Mouse (Mus musculus) midbrain, embryonic 10.5 days (tissue): Measurements from ENCODE around the gene Zkscan7. TPM values are rescaled to one million over a fixed set of nuclear protein-coding genes. Genes with fewer than 3 reads are reported as not detected.

Experiments used
- DNase-seq: peaks from one replicate; pipeline ENCODE4 v3.0.0-alpha.2; 2017; ENCODE audit warnings: low spot score
- H3K27ac ChIP-seq: fragments of 300-500 bp; sonication (generic); replicated peaks from 2 replicates; pipeline ENCODE4 v1.5.1; 2016; ENCODE audit warnings: mild to moderate bottlenecking
- H3K27me3 ChIP-seq: fragments of 300-500 bp; sonication (generic); 2 replicates; pipeline ENCODE4 v1.6.1; 2016; ENCODE audit warnings: low read depth, mild to moderate bottlenecking; ENCODE audit not compliant: poor library complexity, severe bottlenecking
- H3K36me3 ChIP-seq: fragments of 300-500 bp; sonication (generic); 2 replicates; pipeline ENCODE4 v1.6.1; 2016; ENCODE audit warnings: mild to moderate bottlenecking, moderate library complexity
- H3K4me1 ChIP-seq: fragments of 300-500 bp; sonication (generic); 2 replicates; pipeline ENCODE4 v1.6.1; 2016
- H3K4me3 ChIP-seq: fragments of 300-500 bp; sonication (generic); 2 replicates; pipeline ENCODE4 v1.5.1; 2016; ENCODE audit warnings: mild to moderate bottlenecking, moderate library complexity
- H3K9me3 ChIP-seq: fragments of 300-500 bp; sonication (generic); replicated peaks from 2 replicates; pipeline ENCODE4 v1.6.1; 2016; ENCODE audit warnings: mild to moderate bottlenecking
- WGBS: fragments of 180-500 bp; shearing (Covaris S2); methylation state at CpG from one replicate; pipeline ENCODE4 v1.1.7; 2016; 5-methylcytosine and 5-hydroxymethylcytosine counted together
- polyA plus RNA-seq: library from polyadenylated mRNA; unstranded; fragments of >200 nt; fragmentation: Nextera tagmentation; extraction: Ambion mirVana; gene quantifications from 2 replicates; pipeline ENCODE4 v1.2.1, GENCODE M21; 2016

The Zkscan7 gene
- polyA plus RNA-seq, 1 experiment from 2014 or later: 3.6 TPM

DNA sequence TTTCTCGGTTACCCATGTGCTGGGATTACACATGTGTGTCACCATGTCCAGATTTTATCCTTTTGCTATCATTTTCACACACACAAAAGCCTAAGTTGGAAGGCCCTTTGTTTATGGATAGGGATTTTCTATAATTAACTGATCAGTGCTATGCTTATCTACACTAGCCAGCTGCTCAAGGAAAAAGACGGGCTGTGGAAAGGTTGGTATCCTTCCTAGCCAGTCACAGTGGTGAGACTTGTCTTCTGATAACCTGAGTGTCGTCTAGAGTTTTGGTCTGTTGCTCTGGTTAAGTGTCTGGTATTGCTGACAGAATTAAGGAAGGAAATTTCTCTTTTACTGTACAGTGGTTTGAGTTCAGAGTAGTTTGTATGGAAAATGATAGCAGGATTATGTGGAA, 43.4 kb downstream of the Zkscan7 start:
- H3K27ac ChIP-seq: no peak overlapping the region
- WGBS: 90% methylated on average over 3 of the region's 3 CpGs
- peaks cover 12% of the 10 kb centered on the region for H3K9me3 ChIP-seq
- H3K4me1 ChIP-seq: peaks cover 2% of the 10 kb centered on the region
- H3K4me3 ChIP-seq: no peak overlapping the region
- H3K36me3 ChIP-seq: peaks cover 94% of the 10 kb centered on the region
- no peak for DNase-seq
- H3K27me3 ChIP-seq: no peaks in the 10 kb centered on the region

Other genes starting within 250 kb of the Zkscan7 start
- not detected in 2 replicates for gene Topaz1, start 138.3 kb upstream of the Zkscan7 start, polyA plus RNA-seq
- gene Tcaim, start 80.1 kb upstream of the Zkscan7 start, polyA plus RNA-seq: 4.6 and 5.8 TPM in 2 replicates
- 0.32 TPM in 1 of 2 replicates, not detected in the other for gene Gm35549, start 41.6 kb upstream of the Zkscan7 start, polyA plus RNA-seq
- gene Zfp445, start 19.7 kb upstream of the Zkscan7 start, polyA plus RNA-seq: 69.5 and 88.0 TPM in 2 replicates
- gene Zfp105, start 37.4 kb downstream of the Zkscan7 start, polyA plus RNA-seq: 33.1 and 35.9 TPM in 2 replicates
- gene 1110059G10Rik, start 65.3 kb downstream of the Zkscan7 start, polyA plus RNA-seq: 22.8 and 23.4 TPM in 2 replicates
- gene Kif15, start 65.4 kb downstream of the Zkscan7 start, polyA plus RNA-seq: 88.7 and 88.9 TPM in 2 replicates
- gene Tmem42, start 135.6 kb downstream of the Zkscan7 start, polyA plus RNA-seq: 18.6 and 20.3 TPM in 2 replicates
- gene Tgm4, start 149.0 kb downstream of the Zkscan7 start, polyA plus RNA-seq: 0.68 and 0.70 TPM in 2 replicates
- 79.2 and 81.9 TPM in 2 replicates for gene Zdhhc3, start 227.5 kb downstream of the Zkscan7 start, polyA plus RNA-seq
- gene Exosc7, start 227.5 kb downstream of the Zkscan7 start, polyA plus RNA-seq: 138 and 157 TPM in 2 replicates